Mouse (Mus musculus) erythroid progenitor cell, adult 5-6 weeks (primary cell): Measurements from ENCODE around the gene Frmd4b. TPM values are rescaled to one million over a fixed set of nuclear protein-coding genes. Genes with fewer than 3 reads are reported as not detected.

Source experiments
- ATAC-seq: replicated peaks from 2 replicates; pipeline ENCODE4 v1.8.0; 2016; ENCODE audit warnings: moderate number of reproducible peaks, mild to moderate bottlenecking, moderate TSS enrichment, inconsistent platforms; ENCODE audit not compliant: poor library complexity, low FRiP score, severe bottlenecking
- total RNA-seq, 2 experiments: library from RNA; stranded (forward) in 1 of 2; stranded (reverse) in 1 of 2; fragments of 150-400 nt in 1 of 2; fragments of 186-747, 209-891 nt in 1 of 2; gene quantifications; 2 replicates each; pipeline versions ENCODE4 v1.2.3 to v1.2.4; 2015 to 2017; ENCODE audit warnings: low replicate concordance in 2 of 2

The Frmd4b gene
- total RNA-seq, 2 experiments from 2014 or later: 7.2 to 21.0 TPM

GRCm38 (mm10) chr6:97303277-97304109 lies 313.8 kb downstream of the Frmd4b start:
- ATAC-seq: no peak

- ATAC-seq: no peak
Observed at GRCm38 (mm10) chr6:97302303-97302702, 315.0 kb downstream of the Frmd4b start.

GRCm38 (mm10) chr6:97300659-97301058 lies 316.7 kb downstream of the Frmd4b start:
- ATAC-seq: no peak

DNA sequence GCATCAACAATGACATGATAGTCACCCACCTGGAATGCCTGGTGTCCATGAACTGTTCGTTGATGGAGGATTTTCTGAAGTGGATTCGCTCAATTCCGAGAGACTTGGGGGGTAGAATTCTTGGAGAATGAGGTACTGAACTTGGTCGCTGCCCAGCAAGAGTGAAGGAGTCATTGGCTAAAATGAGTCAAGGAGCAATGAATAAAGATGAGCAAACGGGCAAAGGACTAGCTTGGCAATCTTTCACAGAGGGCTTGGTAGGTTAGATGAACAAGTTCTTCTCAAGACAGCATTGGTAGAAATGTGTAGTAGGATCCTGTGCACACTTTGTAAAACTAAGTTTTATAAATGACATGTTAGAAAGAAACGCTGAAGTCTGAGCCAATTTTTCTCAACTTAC lies 317.2 kb downstream of the Frmd4b start:
- ATAC-seq: no peak

DNA sequence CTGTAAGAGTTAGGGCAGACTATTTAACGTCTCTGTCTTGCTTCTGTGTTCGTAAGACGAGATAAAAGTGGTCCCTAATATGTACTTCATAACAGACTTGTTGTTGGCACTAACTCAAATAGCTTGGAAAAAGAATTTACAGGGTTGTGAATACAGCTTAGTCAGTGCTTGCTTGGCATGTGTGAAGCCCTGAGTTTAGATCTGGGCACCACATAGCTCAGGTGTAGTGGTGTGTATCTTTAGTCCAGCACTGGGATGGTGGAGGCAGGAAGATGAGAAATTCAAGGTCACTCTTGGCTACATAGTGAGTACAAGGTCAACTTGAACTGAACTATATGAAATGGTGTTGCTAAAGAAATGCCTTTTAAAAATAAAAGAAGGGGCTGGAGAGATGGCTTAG lies 320.2 kb downstream of the Frmd4b start:
- ATAC-seq: no peak

- ATAC-seq: no peak
Observed at GRCm38 (mm10) chr6:97295866-97296527, 321.3 kb downstream of the Frmd4b start.

DNA sequence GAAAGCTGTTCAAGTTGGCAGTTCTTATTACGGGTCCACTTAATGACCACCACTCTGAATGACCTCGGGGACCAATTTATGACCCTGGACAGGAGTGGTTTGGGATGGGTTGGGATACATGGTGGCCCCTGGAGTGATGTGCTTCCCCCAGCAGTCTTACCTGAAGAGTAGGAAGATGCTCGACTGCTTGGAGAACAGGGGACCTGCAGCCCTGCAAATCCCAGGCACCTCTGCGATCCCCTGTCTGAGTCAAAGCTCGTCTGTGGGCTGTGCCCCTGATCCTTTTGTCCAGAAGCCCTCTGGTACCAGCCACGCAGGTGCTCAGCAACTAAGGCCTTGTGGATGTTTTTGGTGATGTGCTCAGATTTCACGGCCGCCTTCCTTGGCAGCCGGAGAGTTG lies 321.9 kb downstream of the Frmd4b start:
- ATAC-seq: no peak

DNA sequence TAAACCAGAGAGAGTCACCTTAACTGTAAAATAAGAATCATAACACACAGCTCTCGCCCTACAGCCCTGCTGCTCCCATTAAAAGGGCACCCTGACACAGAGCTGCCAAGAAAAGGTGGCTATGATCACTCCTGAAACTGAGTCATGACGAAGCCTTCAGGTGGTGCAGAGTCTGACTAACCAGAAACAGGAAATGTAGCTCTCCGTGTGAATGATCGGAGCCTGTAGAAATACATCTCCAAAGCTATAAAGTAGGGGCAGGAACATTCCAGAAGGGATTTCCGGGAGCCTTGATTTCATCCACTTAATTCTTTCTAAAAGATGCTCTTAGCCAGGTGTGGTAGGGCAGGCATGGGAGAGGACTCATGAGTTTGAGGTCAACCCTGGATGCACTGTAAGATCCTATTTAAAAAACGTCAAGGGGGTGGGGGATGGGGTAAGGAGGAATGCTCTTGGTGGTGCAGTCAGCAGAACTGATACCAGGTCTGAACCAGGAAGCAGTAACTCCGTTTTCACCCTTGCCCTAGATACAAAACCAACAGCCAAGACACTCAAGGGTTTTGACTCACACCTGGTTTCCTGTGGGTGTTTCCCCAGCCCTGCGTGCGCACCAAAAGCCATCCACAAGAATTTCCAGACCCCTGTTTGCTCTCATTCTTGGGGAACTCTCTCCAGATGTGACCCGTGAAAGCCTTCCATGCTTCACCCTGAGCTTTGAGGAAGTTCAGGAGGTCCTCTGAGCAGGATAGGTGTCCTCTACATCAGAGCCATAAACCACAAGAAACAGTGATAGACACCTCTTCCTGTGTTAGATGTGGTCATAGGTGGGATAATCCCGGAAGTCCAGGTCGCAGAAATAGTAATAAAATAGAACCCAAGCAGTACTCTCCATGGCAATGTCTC lies 323.4 kb downstream of the Frmd4b start:
- ATAC-seq: no peak

DNA sequence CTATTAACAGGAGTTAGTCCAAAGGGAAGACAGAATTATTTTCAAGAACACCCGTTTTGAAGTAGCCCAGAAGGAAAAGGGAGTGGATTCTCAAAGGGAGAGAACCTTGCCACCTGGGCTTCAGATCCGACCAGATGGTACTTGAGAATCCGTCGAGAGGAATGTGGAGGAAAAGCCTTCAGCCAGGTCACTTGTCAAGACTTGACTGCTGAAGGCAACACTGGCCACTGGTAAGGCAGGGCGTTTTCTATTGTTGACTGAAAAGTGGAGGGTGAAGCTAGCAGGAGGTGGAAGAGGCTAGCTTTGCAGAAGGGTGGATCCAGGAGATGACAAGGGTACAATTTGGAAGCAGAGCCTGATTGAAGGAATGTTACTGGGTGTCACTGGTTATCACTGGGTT lies 324.4 kb downstream of the Frmd4b start:
- ATAC-seq: no peak

DNA sequence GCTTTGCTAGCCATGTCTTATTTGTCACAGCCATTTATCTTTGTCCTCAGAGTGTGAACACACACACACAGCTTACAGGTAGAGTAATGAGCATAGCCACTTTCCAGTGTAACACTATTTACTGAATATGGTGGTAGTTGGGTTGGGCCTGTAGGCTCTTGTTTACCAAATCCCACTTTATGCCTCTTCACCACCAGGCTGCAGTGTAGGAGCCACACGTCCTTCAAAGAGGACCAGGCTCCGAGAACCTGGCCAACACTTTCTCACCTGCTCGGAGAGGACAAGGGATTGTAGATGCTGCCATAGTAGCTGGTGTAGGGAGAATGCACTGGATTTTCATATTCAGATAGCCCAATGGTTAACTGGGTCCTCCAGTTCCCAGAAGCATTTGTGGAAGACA lies 325.2 kb downstream of the Frmd4b start:
- no peak for ATAC-seq

DNA sequence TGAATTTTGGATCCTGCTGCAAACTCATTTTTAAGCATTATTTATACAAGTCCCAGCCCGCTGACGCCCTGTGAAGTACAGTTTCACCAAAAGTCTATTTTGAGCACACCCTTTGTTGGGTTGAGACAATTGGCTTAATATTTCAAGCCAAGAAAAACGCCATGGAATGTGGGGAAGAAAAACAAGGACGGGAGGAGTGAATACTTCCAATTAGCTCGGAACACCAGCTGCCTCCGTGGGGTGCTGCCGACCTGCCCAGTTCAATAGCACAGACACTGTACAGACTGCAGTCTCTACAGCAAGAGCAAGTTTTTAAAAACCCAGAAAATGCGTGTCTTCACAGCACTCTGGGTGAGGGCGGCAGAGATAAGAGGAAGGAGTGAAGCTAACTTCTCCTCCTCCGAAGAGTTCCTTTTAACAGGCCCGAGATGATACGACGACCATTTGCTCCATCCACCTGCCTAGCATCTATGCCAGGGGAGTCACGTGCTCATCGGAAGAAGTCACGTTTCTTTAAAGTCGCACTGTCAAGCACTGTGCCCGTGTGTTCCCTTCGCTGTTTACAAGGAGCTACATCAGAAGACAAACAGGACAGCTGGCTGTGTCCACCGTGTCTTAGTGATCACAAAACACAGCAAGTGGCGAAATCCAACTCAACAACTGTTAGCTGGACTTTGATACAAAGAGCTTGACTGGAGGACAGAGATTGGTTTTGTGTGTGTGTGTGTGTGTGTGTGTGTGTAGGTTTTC lies 326.0 kb downstream of the Frmd4b start:
- no peak for ATAC-seq

GRCm38 (mm10) chr6:97290687-97291086 lies 326.7 kb downstream of the Frmd4b start:
- ATAC-seq: no peak

- ATAC-seq: no peak
Observed at GRCm38 (mm10) chr6:97289838-97290237, 327.5 kb downstream of the Frmd4b start.

DNA sequence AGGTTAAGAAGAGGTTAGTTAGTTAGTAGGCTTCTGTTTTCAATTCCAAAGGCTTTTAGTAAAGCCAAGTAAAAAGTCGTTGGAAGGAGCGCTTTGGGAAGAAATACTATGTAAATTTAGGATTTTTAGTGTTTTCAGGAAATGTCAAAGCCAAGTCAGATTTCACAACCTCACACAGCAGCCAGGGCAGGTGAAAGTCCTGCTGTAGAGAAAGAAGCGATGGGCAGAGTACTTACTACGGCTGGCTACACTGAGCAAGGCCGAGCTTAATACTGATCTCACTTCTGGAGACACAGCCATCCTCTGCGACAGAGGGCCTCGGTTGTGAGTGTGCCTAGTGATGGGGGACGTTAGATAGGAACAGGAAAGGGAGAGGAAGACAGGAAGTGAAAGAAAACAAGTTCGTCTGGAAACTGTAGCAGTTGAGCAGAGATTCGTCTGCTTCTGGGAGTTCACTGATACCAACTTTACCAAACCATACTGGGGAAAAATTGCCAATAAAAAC lies 328.0 kb downstream of the Frmd4b start:
- no peak for ATAC-seq

- no peak for ATAC-seq
Observed at GRCm38 (mm10) chr6:97288047-97288855, 329.1 kb downstream of the Frmd4b start.

DNA sequence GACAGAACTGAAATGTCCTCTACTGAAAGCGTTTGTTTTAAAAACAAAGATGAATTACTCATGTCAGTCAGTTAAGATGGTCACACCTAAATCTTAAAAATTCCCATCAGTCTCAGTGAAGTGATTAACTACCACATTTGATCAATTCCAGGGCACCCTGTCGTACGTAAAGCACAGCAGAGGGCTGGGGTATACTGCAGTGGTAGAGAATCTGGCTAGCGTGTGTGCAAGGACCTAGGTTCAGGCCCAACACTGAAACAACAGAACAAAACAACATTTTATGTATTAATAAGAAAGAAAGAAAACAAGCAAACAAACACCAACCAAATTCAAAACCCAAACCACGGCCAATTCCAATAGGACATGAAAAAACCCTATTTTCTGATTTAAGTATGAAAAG lies 331.0 kb downstream of the Frmd4b start:
- ATAC-seq: no peak

- no peak for ATAC-seq
Observed at GRCm38 (mm10) chr6:97283676-97284075, 333.7 kb downstream of the Frmd4b start.

DNA sequence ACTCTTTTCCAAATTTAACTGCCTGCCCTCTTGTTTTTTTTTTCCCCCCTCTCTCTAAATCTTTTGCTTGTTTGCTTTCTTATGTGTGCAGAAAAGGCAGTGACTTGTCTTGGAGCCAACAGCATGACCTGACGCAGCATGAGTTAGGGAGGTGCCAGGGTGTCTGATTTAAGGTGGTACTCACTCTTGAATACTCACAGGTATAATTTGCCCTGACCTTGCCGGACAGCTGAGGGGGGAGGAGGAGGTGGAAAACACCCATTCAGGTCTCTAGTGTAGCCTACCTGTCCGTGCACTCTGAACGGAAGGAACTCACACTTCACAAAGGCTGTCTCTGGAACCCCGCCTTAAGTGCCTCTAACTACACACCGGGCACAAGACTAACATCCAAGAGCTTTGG lies 338.5 kb downstream of the Frmd4b start:
- no peak for ATAC-seq
